Mouse (Mus musculus) MEL (cell line): Measurements from ENCODE around the gene Neurod2. TPM values are rescaled to one million over a fixed set of nuclear protein-coding genes. Genes with fewer than 3 reads are reported as not detected.

Experiments used
- DNase-seq: peaks from one replicate; pipeline ENCODE4 v3.0.0; 2011; ENCODE audit warnings: low read depth, low spot score
- H3K27ac ChIP-seq: 2 replicates; pipeline ENCODE4 v1.5.1; 2012; ENCODE audit warnings: low read depth, mild to moderate bottlenecking, control low read depth, low read length, moderate library complexity; ENCODE audit not compliant: control insufficient read depth
- H3K27me3 ChIP-seq, 2 experiments: fragments of 150-350 bp in 1 of 2; sonication (generic) in 1 of 2; 2 replicates each; pipeline ENCODE4 v1.6.1; 2012; ENCODE audit warnings: low read length in 2 of 2, mild to moderate bottlenecking in 2 of 2, improper control_type of control experiment in 1 of 2, moderate library complexity in 1 of 2; ENCODE audit not compliant: insufficient read depth in 2 of 2, control insufficient read depth in 1 of 2
- H3K36me3 ChIP-seq, 2 experiments: 2 replicates each; pipeline ENCODE4 v1.6.1; 2012 to 2014; ENCODE audit warnings: low read length in 2 of 2, improper control_type of control experiment in 1 of 2, inconsistent platforms in 1 of 2, mild to moderate bottlenecking in 1 of 2; ENCODE audit not compliant: insufficient read depth in 2 of 2, control insufficient read depth in 1 of 2
- H3K4me1 ChIP-seq, 2 experiments: fragments of 150-350 bp in 1 of 2; sonication (generic) in 1 of 2; 2 replicates each; pipeline ENCODE4 v1.6.1; 2012; ENCODE audit warnings: low read length in 2 of 2, improper control_type of control experiment in 1 of 2, mild to moderate bottlenecking in 1 of 2; ENCODE audit not compliant: insufficient read depth in 2 of 2, control insufficient read depth in 1 of 2
- H3K4me3 ChIP-seq, 2 experiments: fragments of 150-350 bp in 1 of 2; sonication (generic) in 1 of 2; 2 replicates each; pipeline ENCODE4 v1.5.1; 2012; ENCODE audit warnings: low read depth in 2 of 2, low read length in 2 of 2, mild to moderate bottlenecking in 2 of 2, moderate library complexity in 2 of 2, control low read depth in 1 of 2, improper control_type of control experiment in 1 of 2; ENCODE audit not compliant: control insufficient read depth in 1 of 2, insufficient read depth in 1 of 2
- H3K79me2 ChIP-seq: 2 replicates; pipeline ENCODE4 v1.6.1; 2012; ENCODE audit warnings: mild to moderate bottlenecking, low read length, moderate library complexity; ENCODE audit not compliant: control insufficient read depth, poor library complexity, insufficient read depth
- H3K9ac ChIP-seq: 2 replicates; pipeline ENCODE4 v1.6.1; 2012; ENCODE audit warnings: low read depth, mild to moderate bottlenecking, control low read depth, low read length, moderate library complexity; ENCODE audit not compliant: control insufficient read depth, poor library complexity, severe bottlenecking
- H3K9me3 ChIP-seq: fragments of 150-350 bp; sonication (generic); replicated peaks from 2 replicates; pipeline ENCODE4 v1.6.1; 2012; ENCODE audit warnings: mild to moderate bottlenecking, low read length, improper control_type of control experiment, moderate library complexity; ENCODE audit not compliant: insufficient read depth
- BHLHE40 ChIP-seq: IDR thresholded peaks from 2 replicates; pipeline ENCODE4 v1.6.1; 2012; ENCODE audit warnings: low read depth, mild to moderate bottlenecking, inconsistent platforms, low read length, improper control_type of control experiment, borderline replicate concordance
- CHD2 ChIP-seq: IDR thresholded peaks from 2 replicates; pipeline ENCODE4 v1.6.1; 2011; ENCODE audit warnings: low read length, improper control_type of control experiment
- CTCF ChIP-seq, 3 experiments: IDR thresholded peaks in 2 of 3; conservative IDR thresholded peaks in 1 of 3; 2 replicates each; pipeline ENCODE4 v1.5.1; 2011 to 2012; ENCODE audit warnings: low read length in 3 of 3, low read depth in 2 of 3, mild to moderate bottlenecking in 2 of 3, improper control_type of control experiment in 1 of 3, inconsistent platforms in 1 of 3, mixed read lengths in 1 of 3, moderate library complexity in 1 of 3; ENCODE audit not compliant: control insufficient read depth in 1 of 3, insufficient read depth in 1 of 3, poor library complexity in 1 of 3, severe bottlenecking in 1 of 3
- ELF1 ChIP-seq: IDR thresholded peaks from 2 replicates; pipeline ENCODE4 v1.6.1; 2014; ENCODE audit warnings: low read depth, mild to moderate bottlenecking, inconsistent platforms, low read length, improper control_type of control experiment, moderate library complexity
- ETS1 ChIP-seq: IDR thresholded peaks from 2 replicates; pipeline ENCODE4 v1.6.1; 2012; ENCODE audit warnings: low read depth, mild to moderate bottlenecking, inconsistent platforms, low read length, improper control_type of control experiment, moderate library complexity
- GABPA ChIP-seq: IDR thresholded peaks from 2 replicates; pipeline ENCODE4 v1.6.1; 2012; ENCODE audit warnings: low read depth, mild to moderate bottlenecking, inconsistent platforms, low read length, improper control_type of control experiment, moderate library complexity
- MAZ ChIP-seq: IDR thresholded peaks from 2 replicates; pipeline ENCODE4 v1.6.1; 2012; ENCODE audit warnings: low read depth, mild to moderate bottlenecking, inconsistent platforms, low read length, improper control_type of control experiment
- MEF2A ChIP-seq: IDR thresholded peaks from 2 replicates; pipeline ENCODE4 v1.6.1; 2014; ENCODE audit warnings: low read depth, mild to moderate bottlenecking, inconsistent platforms, low read length, improper control_type of control experiment; ENCODE audit not compliant: poor library complexity, insufficient replicate concordance, severe bottlenecking; ENCODE audit errors: extremely low read depth
- MXI1 ChIP-seq: IDR thresholded peaks from 2 replicates; pipeline ENCODE4 v1.6.1; 2011; ENCODE audit warnings: mild to moderate bottlenecking, low read depth, low read length, improper control_type of control experiment
- NELFE ChIP-seq: IDR thresholded peaks from 2 replicates; pipeline ENCODE4 v1.6.1; 2011; ENCODE audit warnings: low read depth, low read length, improper control_type of control experiment
- NRF1 ChIP-seq: IDR thresholded peaks from 2 replicates; pipeline ENCODE4 v1.6.1; 2014; ENCODE audit warnings: low read depth, mild to moderate bottlenecking, inconsistent platforms, low read length, improper control_type of control experiment, moderate library complexity; ENCODE audit not compliant: poor library complexity, insufficient read depth, severe bottlenecking
- POLR2A ChIP-seq, 2 experiments: IDR thresholded peaks; 2 replicates each; pipeline ENCODE4 v1.6.1; 2011 to 2012; ENCODE audit warnings: low read length in 2 of 2, mild to moderate bottlenecking in 2 of 2, control low read depth in 1 of 2, improper control_type of control experiment in 1 of 2, low read depth in 1 of 2, moderate library complexity in 1 of 2; ENCODE audit not compliant: control insufficient read depth in 1 of 2, insufficient read depth in 1 of 2, poor library complexity in 1 of 2
- POLR2AphosphoS5 ChIP-seq: IDR thresholded peaks from 2 replicates; pipeline ENCODE4 v1.6.1; 2012; ENCODE audit warnings: low read depth, borderline replicate concordance, mild to moderate bottlenecking, inconsistent platforms, low read length, moderate library complexity, mixed read lengths
- RCOR1 ChIP-seq: IDR thresholded peaks from 2 replicates; pipeline ENCODE4 v1.6.1; 2012; ENCODE audit warnings: low read depth, mild to moderate bottlenecking, inconsistent platforms, low read length, improper control_type of control experiment
- SIN3A ChIP-seq: IDR thresholded peaks from 2 replicates; pipeline ENCODE4 v1.6.1; 2012; ENCODE audit warnings: low read length, improper control_type of control experiment, inconsistent platforms
- SMC3 ChIP-seq: IDR thresholded peaks from 2 replicates; pipeline ENCODE4 v1.6.1; 2011; ENCODE audit warnings: low read depth, low read length, improper control_type of control experiment
- TBP ChIP-seq: IDR thresholded peaks from 2 replicates; pipeline ENCODE4 v1.8.0; 2011; ENCODE audit warnings: low read depth, low read length, improper control_type of control experiment
- UBTF ChIP-seq: IDR thresholded peaks from 2 replicates; pipeline ENCODE4 v1.6.1; 2012; ENCODE audit warnings: low read depth, mild to moderate bottlenecking, inconsistent platforms, low read length, improper control_type of control experiment, moderate library complexity, borderline replicate concordance; ENCODE audit not compliant: insufficient read depth
- USF2 ChIP-seq, 2 experiments: IDR thresholded peaks; 2 replicates each; pipeline ENCODE4 v1.6.1; 2011 to 2012; ENCODE audit warnings: improper control_type of control experiment in 2 of 2, low read length in 2 of 2, borderline replicate concordance in 1 of 2, inconsistent platforms in 1 of 2, low read depth in 1 of 2, mild to moderate bottlenecking in 1 of 2; ENCODE audit not compliant: insufficient read depth in 1 of 2
- ZC3H11A ChIP-seq: IDR thresholded peaks from 2 replicates; pipeline ENCODE4 v1.6.1; 2012; ENCODE audit warnings: low read depth, mild to moderate bottlenecking, inconsistent platforms, low read length, improper control_type of control experiment
- polyA plus RNA-seq, 2 experiments: library from polyadenylated mRNA; stranded (reverse) in 1 of 2; unstranded in 1 of 2; fragments of >175 nt in 1 of 2; fragments of >200 nt in 1 of 2; gene quantifications; 2 replicates each; pipeline versions ENCODE4 v1.2.1 to v1.2.4; 2012; ENCODE audit warnings: low replicate concordance in 2 of 2, low read depth in 1 of 2; ENCODE audit not compliant: insufficient read length in 2 of 2, insufficient read depth in 1 of 2, missing spikeins in 1 of 2
- total RNA-seq: library from RNA; depleted of rRNA; stranded (reverse); fragments of 300-350 nt; gene quantifications from 2 replicates; pipeline ENCODE4 v1.2.3, GENCODE M21; 2012

Gene Neurod2
- total and polyA plus RNA-seq, 3 experiments: not detected

GRCm38 (mm10) chr11:98333981-98334741 is 4.7 kb upstream of the Neurod2 start:
- no peaks in the 10 kb centered on the region for H3K79me2 ChIP-seq
- H3K9me3 ChIP-seq: no peaks in the 10 kb centered on the region
- no peak overlapping the region for H3K27ac ChIP-seq
- H3K4me1 ChIP-seq: peaks cover 0 to 4% of the 10 kb centered on the region in 2 experiments; a peak in 1 of 4 replicates
- H3K36me3 ChIP-seq: no peaks in the 10 kb centered on the region
- H3K4me3 ChIP-seq: no peak overlapping the region
- DNase-seq: no peak
- H3K27me3 ChIP-seq: peaks cover 0 to 5% of the 10 kb centered on the region in 2 experiments; a peak in 2 of 4 replicates
- H3K9ac ChIP-seq: no peak overlapping the region
- no peak for TF ChIP-seq SMC3
- no peak for TF ChIP-seq RCOR1
- no peak for TF ChIP-seq MEF2A
- TF ChIP-seq POLR2AphosphoS5: no peak
- TF ChIP-seq ELF1: no peak
- TF ChIP-seq TBP: no peak
- no peak for TF ChIP-seq CTCF (IDR thresholded peaks at IDR 0.05 in 2 of 3, conservative IDR thresholded peaks at IDR 0.05 in 1 of 3; ENCODE audit: control insufficient read depth in 1 of 3, insufficient read depth in 1 of 3, low read depth in 2 of 3, low read length in 3 of 3, poor library complexity in 1 of 3, severe bottlenecking in 1 of 3)
- no peak for TF ChIP-seq POLR2A (IDR thresholded peaks at IDR 0.05; ENCODE audit: control insufficient read depth in 1 of 2, insufficient read depth in 1 of 2, low read depth in 1 of 2, low read length in 2 of 2, poor library complexity in 1 of 2)
- TF ChIP-seq NELFE: no peak
- TF ChIP-seq UBTF: no peak
- no peak for TF ChIP-seq BHLHE40

- Histone ChIP-seq H3K27ac (no peak overlapping the region), H3K79me2 (no peaks in the 10 kb centered on the region), H3K27me3 (peaks cover 0 to 2% of the 10 kb centered on the region in 2 experiments; a peak in 1 of 4 replicates), H3K4me3 (no peak overlapping the region), H3K9me3 (no peaks in the 10 kb centered on the region), H3K9ac (no peak overlapping the region), H3K4me1 (peaks cover 0 to 4% of the 10 kb centered on the region in 2 experiments; a peak in 1 of 4 replicates), H3K36me3 (no peaks in the 10 kb centered on the region)
- no peak for DNase-seq
- TF ChIP-seq MAZ (no peak), CHD2 (no peak), USF2 (IDR thresholded peaks at IDR 0.05; ENCODE audit: borderline replicate concordance in 1 of 2, insufficient read depth in 1 of 2, low read depth in 1 of 2, low read length in 2 of 2) (no peak), ZC3H11A (no peak), TBP (no peak), GABPA (no peak), ETS1 (no peak), MXI1 (no peak), SIN3A (no peak), MEF2A (no peak), NRF1 (no peak)
Observed at GRCm38 (mm10) chr11:98333263-98333696, 3.8 kb upstream of the Neurod2 start.
